Mouse (Mus musculus): ENCODE data around the gene Bloc1s1. TPM values are rescaled to one million over a fixed set of nuclear protein-coding genes. Genes with fewer than 3 reads are reported as not detected.

The Bloc1s1 gene
- polyA plus RNA-seq, 1 experiment from 2014 or later: 161 TPM

- no peak overlapping the region for H3K27ac ChIP-seq (ENCODE audit: poor library complexity, severe bottlenecking)
- no peak for ATAC-seq (ENCODE audit: insufficient number of reproducible peaks, low FRiP score)
- H3K4me3 ChIP-seq: no peak overlapping the region
- no peak overlapping the region for H3K4me2 ChIP-seq
- no peaks in the 10 kb centered on the region for H3K36me3 ChIP-seq
- WGBS: 71% methylated on average over 5 of the region's 5 CpGs
- H3K4me1 ChIP-seq (replicated peaks): 0 out of 2 replicates have a peak, but pooled peaks cover 7% of the 10 kb centered on the region
- H3K9me3 ChIP-seq (replicated peaks): no peaks in the 10 kb centered on the region
- no peak overlapping the region for H3K9ac ChIP-seq
- H3K27me3 ChIP-seq (replicated peaks): no peaks in the 10 kb centered on the region
Measured at GRCm38 (mm10) chr10:128904812-128905211, 19.0 kb downstream of the Bloc1s1 start.

- no peak for ATAC-seq (ENCODE audit: insufficient number of reproducible peaks, low FRiP score)
- no peak overlapping the region for H3K27ac ChIP-seq (ENCODE audit: poor library complexity, severe bottlenecking)
- no peaks in the 10 kb centered on the region for H3K36me3 ChIP-seq
- WGBS: 69% methylated on average over 3 of the region's 3 CpGs
- no peaks in the 10 kb centered on the region for H3K27me3 ChIP-seq (replicated peaks)
- H3K4me3 ChIP-seq: no peak overlapping the region
- no peaks in the 10 kb centered on the region for H3K9me3 ChIP-seq (replicated peaks)
- no peak overlapping the region for H3K4me2 ChIP-seq
- H3K9ac ChIP-seq: no peak overlapping the region
- H3K4me1 ChIP-seq (replicated peaks): no peaks in the 10 kb centered on the region
Measured at GRCm38 (mm10) chr10:128902409-128902988, 21.3 kb downstream of the Bloc1s1 start.

- no peak overlapping the region for H3K4me3 ChIP-seq
- WGBS: 65% methylated on average over 1 of the region's 1 CpGs
- H3K4me2 ChIP-seq: no peak overlapping the region
- H3K36me3 ChIP-seq: no peaks in the 10 kb centered on the region
- H3K9ac ChIP-seq: no peak overlapping the region
- H3K27me3 ChIP-seq (replicated peaks): peaks cover 10% of the 10 kb centered on the region
- no peak for ATAC-seq (ENCODE audit: insufficient number of reproducible peaks, low FRiP score)
- H3K9me3 ChIP-seq (replicated peaks): no peaks in the 10 kb centered on the region
- H3K4me1 ChIP-seq (replicated peaks): peaks cover 5% of the 10 kb centered on the region
- H3K27ac ChIP-seq (ENCODE audit: poor library complexity, severe bottlenecking): no peak overlapping the region
Measured at GRCm38 (mm10) chr10:128901409-128901808, 22.4 kb downstream of the Bloc1s1 start.

DNA sequence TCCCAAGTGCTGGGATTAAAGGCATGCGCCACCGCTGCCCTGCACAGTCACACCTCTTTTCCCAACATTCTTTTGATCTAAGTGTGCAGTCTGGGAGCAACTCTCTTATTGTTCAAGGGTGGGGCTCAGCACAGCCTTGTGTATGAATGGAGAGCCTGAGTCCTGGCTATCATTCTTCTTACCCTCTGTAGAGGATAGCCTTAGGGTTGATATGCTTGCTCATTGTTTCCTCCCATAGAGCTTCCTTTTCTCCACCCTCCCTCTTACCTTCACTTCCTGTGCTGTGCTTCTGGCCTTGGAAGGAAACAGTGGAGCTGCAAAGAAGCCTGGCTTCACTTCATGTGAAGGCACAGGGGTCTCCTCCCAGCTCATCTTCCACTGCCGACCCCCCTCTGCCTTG lies 23.1 kb downstream of the Bloc1s1 start, which contains the start of gene Cd63:
Gene Cd63, plus strand, starts transcription at position 292 of the 400 bp plus-strand sequence.
- ATAC-seq (ENCODE audit: insufficient number of reproducible peaks, low FRiP score): 0 out of 2 replicates have a peak, but pooled peaks have one; percentile 24
- Histone ChIP-seq H3K9ac (no peak within 1 kb of the TSS), H3K27me3 (replicated peaks) (peaks cover 17% of the 10 kb centered on the region), H3K9me3 (replicated peaks) (no peaks in the 10 kb centered on the region), H3K4me3 (no peak within 1 kb of the TSS), H3K4me2 (no peak within 1 kb of the TSS), H3K36me3 (no peaks in the 10 kb centered on the region), H3K4me1 (replicated peaks) (peaks cover 12% of the 10 kb centered on the region), H3K27ac (ENCODE audit: poor library complexity, severe bottlenecking) (no peak within 1 kb of the TSS)
- 84% methylated on average over 3 of the region's 3 CpGs for WGBS

DNA sequence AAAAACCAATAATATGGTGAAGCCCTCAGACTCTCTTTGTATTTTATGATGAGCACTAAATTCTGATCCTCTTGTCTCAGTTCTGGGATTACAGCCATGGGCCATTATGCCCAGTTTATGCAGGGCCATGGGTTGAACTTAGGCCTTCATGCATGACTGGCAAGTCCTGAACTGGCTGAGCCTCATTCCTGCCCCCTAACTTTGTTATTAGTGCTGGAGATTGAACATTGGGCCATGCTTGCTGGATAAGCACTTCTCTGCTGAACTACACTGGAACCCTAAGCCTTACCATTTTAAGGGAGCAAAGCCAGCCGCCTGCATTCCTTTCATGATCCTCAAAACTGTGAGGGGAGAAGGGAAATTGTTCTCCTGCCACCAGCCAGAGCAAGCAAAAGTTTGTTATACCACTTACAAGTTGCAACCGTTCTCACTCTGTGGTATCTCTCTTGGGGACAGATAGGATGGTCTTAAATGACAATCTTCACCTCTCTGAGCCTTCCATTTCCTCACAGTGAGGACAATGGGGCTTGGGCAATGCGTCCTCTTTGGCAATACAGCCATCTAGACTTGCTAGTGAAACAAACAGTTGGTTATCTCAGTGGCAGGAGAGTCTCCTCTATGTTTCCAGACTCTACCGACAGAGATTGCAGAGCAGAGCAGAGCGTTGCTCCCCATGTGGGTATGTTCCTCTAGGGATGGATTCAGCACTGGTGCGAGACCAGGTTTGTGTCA lies 23.9 kb downstream of the Bloc1s1 start:
- Histone ChIP-seq H3K27ac (ENCODE audit: poor library complexity, severe bottlenecking) (no peak overlapping the region), H3K9ac (no peak overlapping the region), H3K9me3 (replicated peaks) (no peaks in the 10 kb centered on the region), H3K4me1 (replicated peaks) (peaks cover 18% of the 10 kb centered on the region), H3K4me2 (no peak overlapping the region), H3K4me3 (no peak overlapping the region), H3K27me3 (replicated peaks) (peaks cover 17% of the 10 kb centered on the region), H3K36me3 (no peaks in the 10 kb centered on the region)
- WGBS: 61% methylated on average over 6 of the region's 6 CpGs
- ATAC-seq (ENCODE audit: insufficient number of reproducible peaks, low FRiP score): no peak

GRCm38 (mm10) chr10:128897501-128897900 lies 26.3 kb downstream of the Bloc1s1 start:
- Histone ChIP-seq H3K27ac (ENCODE audit: poor library complexity, severe bottlenecking) (no peak overlapping the region), H3K4me3 (no peak overlapping the region), H3K27me3 (replicated peaks) (peaks cover 26% of the 10 kb centered on the region), H3K9ac (no peak overlapping the region), H3K36me3 (no peaks in the 10 kb centered on the region), H3K4me2 (no peak overlapping the region), H3K9me3 (replicated peaks) (no peaks in the 10 kb centered on the region), H3K4me1 (replicated peaks) (peaks cover 20% of the 10 kb centered on the region)
- no peak for ATAC-seq (ENCODE audit: insufficient number of reproducible peaks, low FRiP score)
- WGBS: 11% methylated on average over 1 of the region's 1 CpGs

DNA sequence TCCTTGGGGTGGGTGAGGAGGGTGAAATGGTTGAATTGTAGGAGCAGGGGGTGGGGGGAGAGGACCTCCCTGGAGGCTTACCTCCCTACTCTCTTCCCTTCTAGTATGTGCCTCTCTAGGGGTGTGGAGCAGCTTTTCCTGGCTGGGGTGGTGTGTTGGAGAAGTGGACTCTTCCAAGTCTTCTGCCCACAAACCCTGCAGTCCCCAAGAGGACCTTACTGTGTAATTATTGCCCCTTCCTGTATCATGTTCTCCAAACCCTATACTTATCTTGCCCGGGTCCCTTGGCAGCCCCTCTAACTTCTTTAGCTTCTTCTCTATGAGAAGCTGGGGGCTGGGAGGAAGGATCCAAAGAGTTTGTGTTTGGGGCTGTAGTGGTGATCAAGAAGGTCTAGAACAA lies 27.0 kb downstream of the Bloc1s1 start:
- Histone ChIP-seq H3K9ac (no peak overlapping the region), H3K9me3 (replicated peaks) (no peaks in the 10 kb centered on the region), H3K4me3 (no peak overlapping the region), H3K4me2 (no peak overlapping the region), H3K27ac (ENCODE audit: poor library complexity, severe bottlenecking) (no peak overlapping the region), H3K36me3 (no peaks in the 10 kb centered on the region), H3K27me3 (replicated peaks) (peaks cover 26% of the 10 kb centered on the region), H3K4me1 (replicated peaks) (peaks cover 25% of the 10 kb centered on the region)
- ATAC-seq (ENCODE audit: insufficient number of reproducible peaks, low FRiP score): no peak
- WGBS: 39% methylated on average over 1 of the region's 1 CpGs

- Histone ChIP-seq H3K4me1 (replicated peaks) (peaks cover 25% of the 10 kb centered on the region), H3K4me3 (peak overlapping the region; percentile 32), H3K4me2 (peak overlapping the region; percentile 50), H3K9me3 (replicated peaks) (no peaks in the 10 kb centered on the region), H3K27me3 (replicated peaks) (peaks cover 26% of the 10 kb centered on the region), H3K36me3 (no peaks in the 10 kb centered on the region), H3K9ac (peak overlapping the region; percentile 46; the same call in 1 of the 2 replicates), H3K27ac (ENCODE audit: poor library complexity, severe bottlenecking) (no peak overlapping the region)
- no peak for ATAC-seq (ENCODE audit: insufficient number of reproducible peaks, low FRiP score)
- 5% methylated on average over 17 of the region's 17 CpGs for WGBS
Measured at GRCm38 (mm10) chr10:128895952-128896693, 27.7 kb downstream of the Bloc1s1 start.

DNA sequence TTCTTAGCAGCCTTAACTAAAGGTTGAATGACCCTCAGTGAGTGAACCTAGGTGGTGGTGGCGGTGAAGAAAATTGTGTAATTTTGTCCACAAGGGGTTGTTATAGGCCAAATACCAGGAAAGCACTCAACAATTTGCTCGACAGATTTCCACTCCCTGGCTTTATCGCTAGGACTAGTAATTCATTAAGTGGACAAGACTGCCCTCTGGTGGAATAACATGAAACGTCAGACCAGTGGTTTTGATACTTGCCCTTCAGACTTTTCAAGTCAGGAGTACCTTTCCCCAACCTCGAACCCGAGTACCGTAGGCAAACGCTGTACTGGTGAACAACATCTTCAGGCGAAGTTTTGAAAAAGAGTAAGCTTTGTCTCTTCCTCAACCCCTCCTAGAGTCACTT lies 28.4 kb downstream of the Bloc1s1 start:
- H3K9me3 ChIP-seq (replicated peaks): no peaks in the 10 kb centered on the region
- H3K4me1 ChIP-seq (replicated peaks): peaks cover 27% of the 10 kb centered on the region
- 0 out of 2 replicates have a peak overlapping the region, but pooled peaks have one; percentile 46 for H3K9ac ChIP-seq
- H3K27me3 ChIP-seq (replicated peaks): peaks cover 26% of the 10 kb centered on the region
- H3K4me3 ChIP-seq: peak overlapping the region; percentile 32
- H3K4me2 ChIP-seq: peak overlapping the region; percentile 50
- H3K36me3 ChIP-seq: no peaks in the 10 kb centered on the region
- WGBS: under 1% methylated on average over 9 of the region's 9 CpGs
- H3K27ac ChIP-seq (ENCODE audit: poor library complexity, severe bottlenecking): no peak overlapping the region
- ATAC-seq (ENCODE audit: insufficient number of reproducible peaks, low FRiP score): no peak

- Histone ChIP-seq H3K36me3 (peaks cover 4% of the 10 kb centered on the region; the same call in 1 of the 2 replicates), H3K27ac (ENCODE audit: poor library complexity, severe bottlenecking) (0 out of 2 replicates have a peak overlapping the region, but pooled peaks have one; percentile 23), H3K9ac (peak overlapping the region; percentile 69), H3K27me3 (replicated peaks) (peaks cover 24% of the 10 kb centered on the region), H3K4me3 (peak overlapping the region; percentile 66), H3K4me2 (peak overlapping the region; percentile 85), H3K4me1 (replicated peaks) (peaks cover 46% of the 10 kb centered on the region), H3K9me3 (replicated peaks) (no peaks in the 10 kb centered on the region)
- WGBS: 2% methylated on average over 9 of the region's 9 CpGs
- no peak for ATAC-seq (ENCODE audit: insufficient number of reproducible peaks, low FRiP score)
Measured at GRCm38 (mm10) chr10:128892246-128892645, 31.6 kb downstream of the Bloc1s1 start.
